Mouse (Mus musculus) MEL (cell line): Measurements from ENCODE around the gene Pbxip1. TPM values are rescaled to one million over a fixed set of nuclear protein-coding genes. Genes with fewer than 3 reads are reported as not detected.
A peak's percentile ranks its signal among the peaks of the same experiment; 100 is the strongest.

Source experiments
- DNase-seq: peaks from one replicate; pipeline ENCODE4 v3.0.0; 2011; ENCODE audit warnings: low read depth, low spot score
- H3K27ac ChIP-seq: 2 replicates; pipeline ENCODE4 v1.5.1; 2012; ENCODE audit warnings: low read depth, mild to moderate bottlenecking, control low read depth, low read length, moderate library complexity; ENCODE audit not compliant: control insufficient read depth
- H3K27me3 ChIP-seq, 2 experiments: fragments of 150-350 bp in 1 of 2; sonication (generic) in 1 of 2; 2 replicates each; pipeline ENCODE4 v1.6.1; 2012; ENCODE audit warnings: low read length in 2 of 2, mild to moderate bottlenecking in 2 of 2, improper control_type of control experiment in 1 of 2, moderate library complexity in 1 of 2; ENCODE audit not compliant: insufficient read depth in 2 of 2, control insufficient read depth in 1 of 2
- H3K36me3 ChIP-seq, 2 experiments: 2 replicates each; pipeline ENCODE4 v1.6.1; 2012 to 2014; ENCODE audit warnings: low read length in 2 of 2, improper control_type of control experiment in 1 of 2, inconsistent platforms in 1 of 2, mild to moderate bottlenecking in 1 of 2; ENCODE audit not compliant: insufficient read depth in 2 of 2, control insufficient read depth in 1 of 2
- H3K4me1 ChIP-seq, 2 experiments: fragments of 150-350 bp in 1 of 2; sonication (generic) in 1 of 2; 2 replicates each; pipeline ENCODE4 v1.6.1; 2012; ENCODE audit warnings: low read length in 2 of 2, improper control_type of control experiment in 1 of 2, mild to moderate bottlenecking in 1 of 2; ENCODE audit not compliant: insufficient read depth in 2 of 2, control insufficient read depth in 1 of 2
- H3K4me3 ChIP-seq, 2 experiments: fragments of 150-350 bp in 1 of 2; sonication (generic) in 1 of 2; 2 replicates each; pipeline ENCODE4 v1.5.1; 2012; ENCODE audit warnings: low read depth in 2 of 2, low read length in 2 of 2, mild to moderate bottlenecking in 2 of 2, moderate library complexity in 2 of 2, control low read depth in 1 of 2, improper control_type of control experiment in 1 of 2; ENCODE audit not compliant: control insufficient read depth in 1 of 2, insufficient read depth in 1 of 2
- H3K79me2 ChIP-seq: 2 replicates; pipeline ENCODE4 v1.6.1; 2012; ENCODE audit warnings: mild to moderate bottlenecking, low read length, moderate library complexity; ENCODE audit not compliant: control insufficient read depth, poor library complexity, insufficient read depth
- H3K9ac ChIP-seq: 2 replicates; pipeline ENCODE4 v1.6.1; 2012; ENCODE audit warnings: low read depth, mild to moderate bottlenecking, control low read depth, low read length, moderate library complexity; ENCODE audit not compliant: control insufficient read depth, poor library complexity, severe bottlenecking
- H3K9me3 ChIP-seq: fragments of 150-350 bp; sonication (generic); replicated peaks from 2 replicates; pipeline ENCODE4 v1.6.1; 2012; ENCODE audit warnings: mild to moderate bottlenecking, low read length, improper control_type of control experiment, moderate library complexity; ENCODE audit not compliant: insufficient read depth
- CHD1 ChIP-seq: IDR thresholded peaks from 2 replicates; pipeline ENCODE4 v1.6.1; 2012; ENCODE audit warnings: low read depth, mild to moderate bottlenecking, inconsistent platforms, low read length, improper control_type of control experiment
- CTCF ChIP-seq, 3 experiments: IDR thresholded peaks in 2 of 3; conservative IDR thresholded peaks in 1 of 3; 2 replicates each; pipeline ENCODE4 v1.5.1; 2011 to 2012; ENCODE audit warnings: low read length in 3 of 3, low read depth in 2 of 3, mild to moderate bottlenecking in 2 of 3, improper control_type of control experiment in 1 of 3, inconsistent platforms in 1 of 3, mixed read lengths in 1 of 3, moderate library complexity in 1 of 3; ENCODE audit not compliant: control insufficient read depth in 1 of 3, insufficient read depth in 1 of 3, poor library complexity in 1 of 3, severe bottlenecking in 1 of 3
- ELF1 ChIP-seq: IDR thresholded peaks from 2 replicates; pipeline ENCODE4 v1.6.1; 2014; ENCODE audit warnings: low read depth, mild to moderate bottlenecking, inconsistent platforms, low read length, improper control_type of control experiment, moderate library complexity
- EP300 ChIP-seq, 2 experiments: IDR thresholded peaks; 2 replicates each; pipeline ENCODE4 v1.6.1; 2011; ENCODE audit warnings: improper control_type of control experiment in 2 of 2, low read length in 2 of 2, low read depth in 1 of 2, mild to moderate bottlenecking in 1 of 2
- GATA1 ChIP-seq: IDR thresholded peaks from 2 replicates; pipeline ENCODE4 v1.6.1; 2011; ENCODE audit warnings: low read depth, low read length, improper control_type of control experiment
- HCFC1 ChIP-seq: IDR thresholded peaks from 2 replicates; pipeline ENCODE4 v1.6.1; 2012; ENCODE audit warnings: low read depth, mild to moderate bottlenecking, inconsistent platforms, low read length, improper control_type of control experiment, moderate library complexity
- MAX ChIP-seq: IDR thresholded peaks from 2 replicates; pipeline ENCODE4 v1.6.1; 2011; ENCODE audit warnings: low read length, improper control_type of control experiment
- MAZ ChIP-seq: IDR thresholded peaks from 2 replicates; pipeline ENCODE4 v1.6.1; 2012; ENCODE audit warnings: low read depth, mild to moderate bottlenecking, inconsistent platforms, low read length, improper control_type of control experiment
- MXI1 ChIP-seq: IDR thresholded peaks from 2 replicates; pipeline ENCODE4 v1.6.1; 2011; ENCODE audit warnings: mild to moderate bottlenecking, low read depth, low read length, improper control_type of control experiment
- MYB ChIP-seq: IDR thresholded peaks from 2 replicates; pipeline ENCODE4 v1.6.1; 2011; ENCODE audit warnings: mild to moderate bottlenecking, low read depth, low read length, improper control_type of control experiment
- NRF1 ChIP-seq: IDR thresholded peaks from 2 replicates; pipeline ENCODE4 v1.6.1; 2014; ENCODE audit warnings: low read depth, mild to moderate bottlenecking, inconsistent platforms, low read length, improper control_type of control experiment, moderate library complexity; ENCODE audit not compliant: poor library complexity, insufficient read depth, severe bottlenecking
- POLR2AphosphoS2 ChIP-seq: IDR thresholded peaks from 2 replicates; pipeline ENCODE4 v1.6.1; 2011; ENCODE audit warnings: low read length, improper control_type of control experiment
- SIN3A ChIP-seq: IDR thresholded peaks from 2 replicates; pipeline ENCODE4 v1.6.1; 2012; ENCODE audit warnings: low read length, improper control_type of control experiment, inconsistent platforms
- SMC3 ChIP-seq: IDR thresholded peaks from 2 replicates; pipeline ENCODE4 v1.6.1; 2011; ENCODE audit warnings: low read depth, low read length, improper control_type of control experiment
- TBP ChIP-seq: IDR thresholded peaks from 2 replicates; pipeline ENCODE4 v1.8.0; 2011; ENCODE audit warnings: low read depth, low read length, improper control_type of control experiment
- TCF12 ChIP-seq: IDR thresholded peaks from 2 replicates; pipeline ENCODE4 v1.6.1; 2014; ENCODE audit warnings: low read depth, mild to moderate bottlenecking, inconsistent platforms, low read length, improper control_type of control experiment, moderate library complexity
- UBTF ChIP-seq: IDR thresholded peaks from 2 replicates; pipeline ENCODE4 v1.6.1; 2012; ENCODE audit warnings: low read depth, mild to moderate bottlenecking, inconsistent platforms, low read length, improper control_type of control experiment, moderate library complexity, borderline replicate concordance; ENCODE audit not compliant: insufficient read depth
- USF2 ChIP-seq, 2 experiments: IDR thresholded peaks; 2 replicates each; pipeline ENCODE4 v1.6.1; 2011 to 2012; ENCODE audit warnings: improper control_type of control experiment in 2 of 2, low read length in 2 of 2, borderline replicate concordance in 1 of 2, inconsistent platforms in 1 of 2, low read depth in 1 of 2, mild to moderate bottlenecking in 1 of 2; ENCODE audit not compliant: insufficient read depth in 1 of 2
- ZC3H11A ChIP-seq: IDR thresholded peaks from 2 replicates; pipeline ENCODE4 v1.6.1; 2012; ENCODE audit warnings: low read depth, mild to moderate bottlenecking, inconsistent platforms, low read length, improper control_type of control experiment
- ZKSCAN1 ChIP-seq: IDR thresholded peaks from 2 replicates; pipeline ENCODE4 v1.6.1; 2012; ENCODE audit warnings: low read depth, mild to moderate bottlenecking, inconsistent platforms, low read length, improper control_type of control experiment, moderate library complexity
- ZMIZ1 ChIP-seq: IDR thresholded peaks from 2 replicates; pipeline ENCODE4 v1.6.1; 2012; ENCODE audit warnings: low read depth, mild to moderate bottlenecking, inconsistent platforms, low read length, improper control_type of control experiment, moderate library complexity
- ZNF384 ChIP-seq: IDR thresholded peaks from 2 replicates; pipeline ENCODE4 v1.6.1; 2012; ENCODE audit warnings: low read depth, mild to moderate bottlenecking, inconsistent platforms, low read length, improper control_type of control experiment
- polyA plus RNA-seq, 2 experiments: library from polyadenylated mRNA; stranded (reverse) in 1 of 2; unstranded in 1 of 2; fragments of >175 nt in 1 of 2; fragments of >200 nt in 1 of 2; gene quantifications; 2 replicates each; pipeline versions ENCODE4 v1.2.1 to v1.2.4; 2012; ENCODE audit warnings: low replicate concordance in 2 of 2, low read depth in 1 of 2; ENCODE audit not compliant: insufficient read length in 2 of 2, insufficient read depth in 1 of 2, missing spikeins in 1 of 2
- total RNA-seq: library from RNA; depleted of rRNA; stranded (reverse); fragments of 300-350 nt; gene quantifications from 2 replicates; pipeline ENCODE4 v1.2.3, GENCODE M21; 2012

Pbxip1 gene
- total and polyA plus RNA-seq, 3 experiments, result 4.8 to 10.7 TPM; not detected in 1

- Histone ChIP-seq H3K27me3 (no peaks in the 10 kb centered on the region), H3K79me2 (peaks cover 10% of the 10 kb centered on the region), H3K4me1 (peaks cover 0 to 6% of the 10 kb centered on the region in 2 experiments; a peak in 2 of 4 replicates), H3K9ac (no peak overlapping the region), H3K9me3 (no peaks in the 10 kb centered on the region)
- TF ChIP-seq MXI1, result no peak
- no peak for TF ChIP-seq HCFC1
- no peak for TF ChIP-seq ZNF384
- TF ChIP-seq MYB, result no peak
- no peak for TF ChIP-seq EP300 (IDR thresholded peaks at IDR 0.05; ENCODE audit: low read depth in 1 of 2, low read length in 2 of 2)
- no peak for TF ChIP-seq SIN3A
- no peak for TF ChIP-seq SMC3
- no peak for TF ChIP-seq USF2 (IDR thresholded peaks at IDR 0.05; ENCODE audit: borderline replicate concordance in 1 of 2, insufficient read depth in 1 of 2, low read depth in 1 of 2, low read length in 2 of 2)
- TF ChIP-seq TBP, result no peak
- no peak for TF ChIP-seq NRF1
- TF ChIP-seq CHD1, result no peak
- TF ChIP-seq GATA1, result no peak
- TF ChIP-seq TCF12, result no peak
- TF ChIP-seq ELF1, result no peak
- TF ChIP-seq MAX, result no peak
- no peak for TF ChIP-seq POLR2AphosphoS2
- no peak for TF ChIP-seq MAZ
- TF ChIP-seq UBTF, result no peak
- TF ChIP-seq ZMIZ1, result no peak
- no peak for TF ChIP-seq ZKSCAN1
- TF ChIP-seq, all 39 proteins: peak for 0
- Histone ChIP-seq H3K36me3 (peaks cover 7 to 11% of the 10 kb centered on the region in 2 experiments; a peak in 3 of 4 replicates), H3K27ac (no peak overlapping the region), H3K4me3 (no peak overlapping the region)
- no peak for DNase-seq
Observed at GRCm38 (mm10) chr3:89406887-89407286, 29.6 kb upstream of the Pbxip1 start.

GRCm38 (mm10) chr3:89408448-89408847 lies 28.1 kb upstream of the Pbxip1 start:
- TF ChIP-seq CTCF (IDR thresholded peaks at IDR 0.05 in 2 of 3, conservative IDR thresholded peaks at IDR 0.05 in 1 of 3; ENCODE audit: control insufficient read depth in 1 of 3, insufficient read depth in 1 of 3, low read depth in 2 of 3, low read length in 3 of 3, poor library complexity in 1 of 3, severe bottlenecking in 1 of 3), result peak in 1 of 3 experiments; percentile 17; a peak in 1 of 6 replicates
- TF ChIP-seq ZC3H11A, result no peak
- TF ChIP-seq, all 39 proteins: peak for 1
- no peak overlapping the region for H3K9ac ChIP-seq
- no peak overlapping the region for H3K4me3 ChIP-seq
- no peak overlapping the region for H3K27ac ChIP-seq
- no peaks in the 10 kb centered on the region for H3K9me3 ChIP-seq
- DNase-seq, result no peak
- peaks cover 10% of the 10 kb centered on the region for H3K79me2 ChIP-seq
- peaks cover 0 to 8% of the 10 kb centered on the region in 2 experiments; a peak in 2 of 4 replicates for H3K4me1 ChIP-seq
- H3K36me3 ChIP-seq, result peaks cover 9 to 14% of the 10 kb centered on the region in 2 experiments
- no peaks in the 10 kb centered on the region for H3K27me3 ChIP-seq
